ENCODE assay signal across 8 mouse cellular contexts in the genomic region with DNA sequence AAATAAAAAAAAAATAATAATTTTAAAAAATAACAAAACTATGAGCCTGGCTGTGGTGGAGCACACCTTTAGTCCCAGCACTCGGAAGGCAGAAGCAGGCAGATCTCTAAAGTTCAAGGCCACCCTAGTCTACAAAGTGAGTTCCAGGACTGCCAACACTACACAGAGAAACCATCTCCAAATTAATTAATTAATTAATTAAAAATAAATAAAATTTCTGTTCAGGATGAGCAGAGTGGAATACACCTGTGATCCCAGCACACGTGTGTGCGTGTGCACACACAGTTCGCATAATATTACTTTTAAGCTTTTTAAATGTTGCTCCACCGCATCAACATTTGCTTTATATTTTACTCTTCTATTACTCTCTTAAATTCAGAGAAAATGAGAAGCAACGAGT. TPM values are rescaled to one million over a fixed set of nuclear protein-coding genes. Genes with fewer than 3 reads are reported as not detected.
DNase-seq lines count a peak whose midpoint lies in the region; ATAC-seq and TF ChIP-seq lines count a peak whose summit lies in the region.

No protein-coding gene starts in this region.

- no peaks in the 10 kb centered on the region for H3K9me3 ChIP-seq in erythroblast, embryonic 14.5 days (ENCODE audit: control insufficient read depth, low read length)
- H3K9me3 ChIP-seq in liver, embryonic 12.5 days (replicated peaks) = no peaks in the 10 kb centered on the region

- no peak for DNase-seq in spleen, adult 2 months (ENCODE audit: low read depth in 1 of 2, low spot score in 2 of 2)
- DNase-seq in spleen, adult 18-20 months = no peak
- DNase-seq in ovary, postnatal 10 days (ENCODE audit: low spot score) = no peak
- DNase-seq in ovary, postnatal 36 days (ENCODE audit: low spot score) = no peak
- DNase-seq in left cerebral cortex, postnatal 36 days (ENCODE audit: low spot score in 2 of 2) = no peak

- peak overlapping the region; percentile 86 for H3K9ac ChIP-seq in liver, embryonic 12.5 days

- intact Hi-C loops in left cerebral cortex, postnatal 36 days (cut with DNase I) = loop anchor here (5.0 kb wide), 2 partner anchors 126 to 161 kb away; a partner anchor contains a TSS

- TF ChIP-seq POLR2A in spleen, adult 2 months (IDR thresholded peaks at IDR 0.05; ENCODE audit: low read depth, low read length) = no peak

- H3K4me3 ChIP-seq in erythroblast, embryonic 14.5 days (replicated peaks) = peak overlapping the region; percentile 100
- H3K4me3 ChIP-seq in spleen, adult 2 months (ENCODE audit: extremely low read depth, insufficient read depth, insufficient read length) = peak overlapping the region; percentile 100
- H3K4me3 ChIP-seq in liver, embryonic 12.5 days = peak overlapping the region; percentile 95

- H3K27ac ChIP-seq in spleen, adult 2 months (ENCODE audit: insufficient read depth, low read length) = peak overlapping the region; percentile 92; the same call in 1 of the 2 replicates
- H3K27ac ChIP-seq in liver, embryonic 12.5 days = peak overlapping the region; percentile 83

- no peak for TF ChIP-seq CTCF in spleen, adult 2 months (IDR thresholded peaks at IDR 0.05; ENCODE audit: extremely low read depth, insufficient read depth, insufficient read length, insufficient replicate concordance)

- peak overlapping the region; percentile 79 for H3K4me2 ChIP-seq in liver, embryonic 12.5 days

- no peaks in the 10 kb centered on the region for H3K27me3 ChIP-seq in erythroblast, embryonic 14.5 days (ENCODE audit: control insufficient read depth)
- no peaks in the 10 kb centered on the region for H3K27me3 ChIP-seq in spleen, adult 2 months (ENCODE audit: control insufficient read depth, insufficient read depth, low read length)
- no peaks in the 10 kb centered on the region for H3K27me3 ChIP-seq in liver, embryonic 12.5 days (replicated peaks)

- peaks cover 28% of the 10 kb centered on the region for H3K4me1 ChIP-seq in erythroblast, embryonic 14.5 days (ENCODE audit: control insufficient read depth)
- H3K4me1 ChIP-seq in spleen, adult 2 months (ENCODE audit: control insufficient read depth, insufficient read depth, insufficient read length) = no peaks in the 10 kb centered on the region
- peaks cover 24% of the 10 kb centered on the region for H3K4me1 ChIP-seq in liver, embryonic 12.5 days

- peaks cover 35% of the 10 kb centered on the region for H3K36me3 ChIP-seq in erythroblast, embryonic 14.5 days (ENCODE audit: control insufficient read depth)
- peaks cover 11% of the 10 kb centered on the region for H3K36me3 ChIP-seq in spleen, adult 2 months (ENCODE audit: control insufficient read depth, insufficient read depth, low read length)
- peaks cover 29% of the 10 kb centered on the region for H3K36me3 ChIP-seq in liver, embryonic 12.5 days

- WGBS in spleen, adult 2 months = 14% methylated on average over 6 of the region's 6 CpGs
- 13% methylated on average over 6 of the region's 6 CpGs for WGBS in liver, embryonic 12.5 days (ENCODE audit: insufficient replicate concordance)

- ATAC-seq in erythroblast, adult 5-6 weeks (replicated peaks; ENCODE audit: low FRiP score, poor library complexity, severe bottlenecking) = no peak
- peak; percentile 2; the same call in 1 of the 2 replicates for ATAC-seq in liver, embryonic 12.5 days

RNA-seq across cellular contexts. Expression of a gene that starts 0.8 kb away (rescaled TPM):
- polyA plus RNA-seq in erythroblast, embryonic 14.5 days (2012) = 0.46 and 1.3 TPM in 2 replicates
- 10.0 and 12.9 TPM in 2 replicates for total RNA-seq in erythroblast, adult 5-6 weeks (2015; ENCODE audit: low replicate concordance)
- total RNA-seq in erythroblast, adult 5-6 weeks (2017; ENCODE audit: low replicate concordance) = 28.4 and 47.4 TPM in 2 replicates
- 16.7 and 17.0 TPM in 2 replicates for polyA plus RNA-seq in spleen, adult 2 months (2012; rRNA removed)
- 46.6 and 52.2 TPM in 2 replicates for polyA plus RNA-seq in liver, embryonic 12.5 days (2016; fragmentation: Nextera tagmentation; extraction: Ambion mirVana)
- total RNA-seq in left cerebral cortex, postnatal 36 days (2021) = 10 to 100 TPM; 34.0 to 43.0 TPM

RNA-seq across cellular contexts. Expression of a gene that starts 39.0 kb away (rescaled TPM):
- polyA plus RNA-seq in erythroblast, embryonic 14.5 days (2012) = 0.01 TPM in 1 of 2 replicates, not detected in the other
- not detected in 2 replicates for total RNA-seq in erythroblast, adult 5-6 weeks (2015; ENCODE audit: low replicate concordance)
- 0.14 and 0.51 TPM in 2 replicates for total RNA-seq in erythroblast, adult 5-6 weeks (2017; ENCODE audit: low replicate concordance)
- 0.41 and 0.42 TPM in 2 replicates for polyA plus RNA-seq in spleen, adult 2 months (2012; rRNA removed)
- not detected in 2 replicates for polyA plus RNA-seq in liver, embryonic 12.5 days (2016; fragmentation: Nextera tagmentation; extraction: Ambion mirVana)
- under 1 TPM; 0.07 to 0.20 TPM for total RNA-seq in left cerebral cortex, postnatal 36 days (2021)
